Mouse (Mus musculus): ENCODE results near the gene Aloxe3.

DNA sequence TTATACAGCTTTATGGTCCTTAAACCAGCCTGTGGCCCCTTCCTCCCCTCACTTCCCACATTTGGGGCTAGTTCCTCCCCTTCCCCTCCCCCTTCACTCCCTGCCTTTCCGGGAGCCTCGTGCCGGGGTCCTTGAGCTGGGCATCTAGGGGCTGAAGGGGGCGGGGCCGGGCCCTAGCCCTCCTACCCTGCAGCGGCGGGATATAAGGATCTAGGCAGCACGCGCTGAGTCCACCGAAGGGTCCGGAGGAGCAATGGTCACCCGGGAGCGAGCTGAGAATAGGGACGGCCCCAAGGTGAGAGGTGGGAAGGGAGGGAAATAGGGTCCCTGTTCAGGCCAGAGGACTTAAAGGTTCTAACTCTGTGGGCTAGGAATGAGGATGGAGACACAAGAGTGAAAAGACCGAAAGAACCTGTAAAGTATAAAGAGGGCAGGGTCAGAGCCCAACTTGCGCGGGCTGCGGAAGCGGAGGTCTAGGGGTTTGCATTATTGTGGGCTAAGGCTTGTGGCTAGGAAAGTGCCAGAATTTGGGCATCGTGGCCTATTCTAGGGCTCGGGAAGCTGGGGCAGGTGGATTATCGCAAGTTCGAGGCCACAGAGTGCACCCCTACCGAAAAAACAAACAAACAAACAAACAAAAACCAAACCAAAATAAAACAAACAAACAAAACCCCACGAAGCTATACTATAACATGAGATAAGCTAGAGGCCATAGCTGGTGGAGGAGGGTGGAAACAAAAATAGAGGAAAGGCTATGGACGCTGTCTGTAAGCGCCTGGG, 5.3 kb upstream of the Aloxe3 start, which contains the start of gene Hes7:
- TF ChIP-seq CTCF (IDR thresholded peaks at IDR 0.05; ENCODE audit: control insufficient read depth, insufficient read depth, insufficient read length) (no peak), MAX (IDR thresholded peaks at IDR 0.05) (no peak), USF1 (IDR thresholded peaks at IDR 0.05; ENCODE audit: low read depth) (no peak), MYOD1 (IDR thresholded peaks at IDR 0.05; ENCODE audit: control insufficient read depth, insufficient read length, low read depth) (no peak), CEBPB (IDR thresholded peaks at IDR 0.05; ENCODE audit: low read depth) (no peak), MYOG (IDR thresholded peaks at IDR 0.05; ENCODE audit: control insufficient read depth, extremely low read depth, insufficient read length) (no peak)

All from C2C12 (cell line).